Comparison of ENCODE assay signal across 16 mouse cellular contexts in genomic region chr3:59203802-59204520, GRCm38 (mm10). TPM values are rescaled to one million over a fixed set of nuclear protein-coding genes. Genes with fewer than 3 reads are reported as not detected.
DNase-seq lines count a peak whose midpoint lies in the region; ATAC-seq lines count a peak whose summit lies in the region.
"Had no signal": no experiment of that assay in that cellular context is flagged by ENCODE, and none has a peak within 500 bp of the region (broad histone marks: within the 10 kb centered on the region; RNA-seq: fewer than 3 reads in every experiment).

No protein-coding gene starts in this region.

- peaks cover 24% of the 10 kb centered on the region for H3K4me1 ChIP-seq in heart, embryonic 15.5 days (replicated peaks)
- peaks cover 4% of the 10 kb centered on the region; the same call in 1 of the 2 replicates for H3K4me1 ChIP-seq in embryonic facial prominence, embryonic 15.5 days
- H3K4me1 ChIP-seq: hindbrain, embryonic 13.5 days had no signal

- 38% methylated on average over 8 of the region's 8 CpGs for WGBS in heart, embryonic 15.5 days
- WGBS in embryonic facial prominence, embryonic 15.5 days = 69% methylated on average over 8 of the region's 8 CpGs

- ATAC-seq in heart, embryonic 15.5 days (replicated peaks; ENCODE audit: insufficient number of reproducible peaks, insufficient read depth, low FRiP score, low read depth) = no peak; the same call in 1 of the 2 replicates
- ATAC-seq in embryonic facial prominence, embryonic 15.5 days (ENCODE audit: insufficient number of reproducible peaks, low FRiP score, low TSS enrichment, low read depth) = no peak

- H3K9me3 ChIP-seq in heart, embryonic 15.5 days (replicated peaks) = no peaks in the 10 kb centered on the region
- H3K9me3 ChIP-seq in embryonic facial prominence, embryonic 15.5 days (replicated peaks) = no peaks in the 10 kb centered on the region
- H3K9me3 ChIP-seq: hindbrain, embryonic 13.5 days; kidney, embryonic 15.5 days had no signal

- H3K27me3 ChIP-seq in heart, embryonic 15.5 days = no peaks in the 10 kb centered on the region
- no peaks in the 10 kb centered on the region for H3K27me3 ChIP-seq in embryonic facial prominence, embryonic 15.5 days
- H3K27me3 ChIP-seq: hindbrain, embryonic 13.5 days; kidney, embryonic 15.5 days had no signal

- H3K4me3 ChIP-seq in heart, embryonic 15.5 days = no peak overlapping the region
- no peak overlapping the region for H3K4me3 ChIP-seq in embryonic facial prominence, embryonic 15.5 days (replicated peaks)
- H3K4me3 ChIP-seq: hindbrain, embryonic 13.5 days; kidney, embryonic 15.5 days had no signal

- H3K9ac ChIP-seq in heart, embryonic 15.5 days = no peak overlapping the region
- no peak overlapping the region for H3K9ac ChIP-seq in embryonic facial prominence, embryonic 15.5 days
- H3K9ac ChIP-seq: hindbrain, embryonic 13.5 days; kidney, embryonic 15.5 days; liver, embryonic 14.5 days had no signal

- DNase-seq in heart, adult 9 months (ENCODE audit: low spot score in 2 of 2) = no peak
- DNase-seq in Muller cell, postnatal 12 days (ENCODE audit: inconsistent ontology term) = peak; percentile 44
- peak; percentile 49 for DNase-seq in naive thymus-derived CD4-positive, alpha-beta T cell, adult 2 months (ENCODE audit: low read depth)
- no peak for DNase-seq in adrenal gland, adult 8-10 months
- no peak for DNase-seq in cerebellum, adult 9-11 months
- no peak for DNase-seq in right cerebral cortex, adult 2 months (ENCODE audit: low spot score in 2 of 2)
- DNase-seq: adrenal gland, postnatal 14 days; left cerebral cortex, postnatal 4 days had no signal

- H3K27ac ChIP-seq in heart, embryonic 15.5 days = peak overlapping the region; percentile 57
- H3K27ac ChIP-seq in embryonic facial prominence, embryonic 15.5 days (replicated peaks) = peak overlapping the region; percentile 55
- H3K27ac ChIP-seq: hindbrain, embryonic 13.5 days; kidney, embryonic 15.5 days; liver, embryonic 14.5 days had no signal

- H3K4me2 ChIP-seq in heart, embryonic 15.5 days = no peak overlapping the region
- no peak overlapping the region for H3K4me2 ChIP-seq in embryonic facial prominence, embryonic 15.5 days (replicated peaks)
- H3K4me2 ChIP-seq: hindbrain, embryonic 13.5 days; kidney, embryonic 15.5 days had no signal

- H3K36me3 ChIP-seq in heart, embryonic 15.5 days = no peaks in the 10 kb centered on the region
- no peaks in the 10 kb centered on the region for H3K36me3 ChIP-seq in embryonic facial prominence, embryonic 15.5 days
- H3K36me3 ChIP-seq: hindbrain, embryonic 13.5 days; kidney, embryonic 15.5 days had no signal

RNA-seq across cellular contexts. Expression of gene P2ry13, which starts 6.7 kb away (rescaled TPM):
- polyA plus RNA-seq in heart, embryonic 15.5 days (2015; fragmentation: Nextera tagmentation; extraction: Ambion mirVana) = 0.78 and 1.1 TPM in 2 replicates
- 1.7 and 2.1 TPM in 2 replicates for polyA plus RNA-seq in embryonic facial prominence, embryonic 15.5 days (2015; fragmentation: Nextera tagmentation; extraction: Ambion mirVana)
- total RNA-seq in adrenal gland, adult 8-10 months (2022) = 1 to 10 TPM in 3 of 4 experiments, under 1 TPM in 1; 0.98 to 3.4 (median 2.0) TPM
- total RNA-seq: ES-E14 had no signal

RNA-seq across cellular contexts. Expression of gene Gpr87, which starts 9.1 kb away (rescaled TPM):
- 0.14 and 0.16 TPM in 2 replicates for polyA plus RNA-seq in heart, embryonic 15.5 days (2015; fragmentation: Nextera tagmentation; extraction: Ambion mirVana)
- polyA plus RNA-seq in embryonic facial prominence, embryonic 15.5 days (2015; fragmentation: Nextera tagmentation; extraction: Ambion mirVana) = 24.0 and 25.8 TPM in 2 replicates
- total RNA-seq in adrenal gland, adult 8-10 months (2022) = not detected
- total RNA-seq: adrenal gland, postnatal 14 days; layer of hippocampus, postnatal 10 days; left cerebral cortex, postnatal 4 days had no signal
- polyA plus RNA-seq: kidney, embryonic 15.5 days; liver, embryonic 14.5 days; small intestine, adult 2 months had no signal

RNA-seq across cellular contexts. Expression of gene P2ry14, which starts 50.5 kb away (rescaled TPM):
- 2.5 and 3.1 TPM in 2 replicates for polyA plus RNA-seq in heart, embryonic 15.5 days (2015; fragmentation: Nextera tagmentation; extraction: Ambion mirVana)
- 2.3 and 2.4 TPM in 2 replicates for polyA plus RNA-seq in embryonic facial prominence, embryonic 15.5 days (2015; fragmentation: Nextera tagmentation; extraction: Ambion mirVana)
- total RNA-seq in adrenal gland, adult 8-10 months (2022) = 10 to 100 TPM; 25.4 to 47.3 (median 37.8) TPM

RNA-seq across cellular contexts. Expression of gene P2ry12, which starts 58.7 kb away (rescaled TPM):
- 0.84 and 1.2 TPM in 2 replicates for polyA plus RNA-seq in heart, embryonic 15.5 days (2015; fragmentation: Nextera tagmentation; extraction: Ambion mirVana)
- 2.3 and 2.6 TPM in 2 replicates for polyA plus RNA-seq in embryonic facial prominence, embryonic 15.5 days (2015; fragmentation: Nextera tagmentation; extraction: Ambion mirVana)
- 1 to 10 TPM; 1.2 to 4.8 (median 2.4) TPM for total RNA-seq in adrenal gland, adult 8-10 months (2022)

Comparison
In these comparisons a context has a peak if more than half of its experiments do, and no peak if none do; other contexts are left out.
1. DNase-seq: peak in Muller cell, postnatal 12 days (single experiment) and naive thymus-derived CD4-positive, alpha-beta T cell, adult 2 months (single experiment); none in heart, adult 9 months (0 of 2), adrenal gland, adult 8-10 months (single experiment), cerebellum, adult 9-11 months (single experiment) and right cerebral cortex, adult 2 months (0 of 2).
2. RNA of gene Gpr87, which starts 9.1 kb away (polyA plus RNA-seq): 24.0 to 25.8 TPM in embryonic facial prominence, embryonic 15.5 days; 0.14 to 0.16 TPM in heart, embryonic 15.5 days; every median in the first group is over 10 times any median in the second.